Mouse (Mus musculus) limb, embryonic 11.5 days (tissue): ENCODE data around the gene Mrps5. TPM values are rescaled to one million over a fixed set of nuclear protein-coding genes. Genes with fewer than 3 reads are reported as not detected.

Experiments used
- ATAC-seq: fragments of 200-750 bp; cut with Nextera tagmentation; 2 replicates; pipeline ENCODE4 v1.8.0; 2017; ENCODE audit warnings: low read depth; ENCODE audit not compliant: insufficient number of reproducible peaks, low FRiP score, low TSS enrichment
- DNase-seq: peaks from one replicate; pipeline ENCODE4 v3.0.0-alpha.2; 2015; ENCODE audit warnings: low spot score
- H3K27ac ChIP-seq: fragments of 300-500 bp; sonication (generic); replicated peaks from 2 replicates; pipeline ENCODE4 v1.5.1; 2014; ENCODE audit warnings: low read depth, mild to moderate bottlenecking, low read length
- H3K27me3 ChIP-seq: fragments of 300-500 bp; sonication (generic); 2 replicates; pipeline ENCODE4 v1.6.1; 2014; ENCODE audit warnings: mild to moderate bottlenecking, low read length, mixed read lengths; ENCODE audit not compliant: control insufficient read depth, insufficient read depth
- H3K36me3 ChIP-seq: fragments of 300-500 bp; sonication (generic); 2 replicates; pipeline ENCODE4 v1.6.1; 2014; ENCODE audit warnings: mild to moderate bottlenecking, low read length, moderate library complexity, mixed read lengths; ENCODE audit not compliant: control insufficient read depth, insufficient read depth
- H3K4me1 ChIP-seq: fragments of 300-500 bp; sonication (generic); 2 replicates; pipeline ENCODE4 v1.6.1; 2014; ENCODE audit warnings: low read length, mixed read lengths; ENCODE audit not compliant: control insufficient read depth, insufficient read depth
- H3K4me2 ChIP-seq: fragments of 300-500 bp; sonication (generic); 2 replicates; pipeline ENCODE4 v1.6.1; 2014; ENCODE audit warnings: low read depth, mild to moderate bottlenecking, moderate library complexity; ENCODE audit not compliant: severe bottlenecking
- H3K4me3 ChIP-seq: fragments of 300-500 bp; sonication (generic); 2 replicates; pipeline ENCODE4 v1.5.1; 2014; ENCODE audit warnings: low read depth, low read length
- H3K9ac ChIP-seq: fragments of 300-500 bp; sonication (generic); 2 replicates; pipeline ENCODE4 v1.6.1; 2014; ENCODE audit warnings: mild to moderate bottlenecking, low read length
- H3K9me3 ChIP-seq: fragments of 300-500 bp; sonication (generic); 2 replicates; pipeline ENCODE4 v1.6.1; 2016; ENCODE audit warnings: low read length; ENCODE audit not compliant: control insufficient read depth
- WGBS: fragments of 180-500 bp; shearing (Covaris S2); extraction: QIAGEN DNeasy Blood & Tissue Kit; methylation state at CpG from one replicate; pipeline ENCODE4 v1.1.7; 2014; 5-methylcytosine and 5-hydroxymethylcytosine counted together
- polyA plus RNA-seq: library from polyadenylated mRNA; unstranded; fragments of >200 nt; fragmentation: Nextera tagmentation; extraction: Ambion mirVana; gene quantifications from 2 replicates; pipeline ENCODE4 v1.2.1, GENCODE M21; 2014

The Mrps5 gene
- polyA plus RNA-seq: 161 and 164 TPM in 2 replicates

GRCm38 (mm10) chr2:127586694-127587513 is at the start of gene Mrps5, which contains the start of gene Zfp661:
TSS of gene Mrps5 (plus strand) at chr2:127587222.
TSS of gene Zfp661 (minus strand) at chr2:127587094.
- H3K4me2 ChIP-seq: peak within 1 kb of the TSS; percentile 55
- H3K36me3 ChIP-seq: peaks cover 3% of the 10 kb centered on the region; the same call in 1 of the 2 replicates
- 5% methylated on average over 39 of the region's 39 CpGs for WGBS
- peak; percentile 93 for DNase-seq
- H3K27me3 ChIP-seq: no peaks in the 10 kb centered on the region
- peak; percentile 84 for ATAC-seq
- H3K4me3 ChIP-seq: peak within 1 kb of the TSS; percentile 90
- H3K9ac ChIP-seq: peak within 1 kb of the TSS; percentile 93
- H3K9me3 ChIP-seq: no peaks in the 10 kb centered on the region
- H3K27ac ChIP-seq: peak within 1 kb of the TSS; percentile 74; the same call in 1 of the 2 replicates
- H3K4me1 ChIP-seq: peaks cover 3% of the 10 kb centered on the region; the same call in 1 of the 2 replicates

- no peak overlapping the region for H3K4me3 ChIP-seq
- no peak overlapping the region for H3K4me2 ChIP-seq
- DNase-seq: no peak
- H3K27ac ChIP-seq: no peak overlapping the region
- no peaks in the 10 kb centered on the region for H3K36me3 ChIP-seq
- WGBS: 62% methylated on average over 3 of the region's 3 CpGs
- H3K4me1 ChIP-seq: no peaks in the 10 kb centered on the region
- no peak overlapping the region for H3K9ac ChIP-seq
- no peak for ATAC-seq
- no peaks in the 10 kb centered on the region for H3K9me3 ChIP-seq
- peaks cover 34% of the 10 kb centered on the region for H3K27me3 ChIP-seq
Observed at GRCm38 (mm10) chr2:127537548-127537947, 49.5 kb upstream of the Mrps5 start.

GRCm38 (mm10) chr2:127539494-127539893 is 47.5 kb upstream of the Mrps5 start:
- no peak for ATAC-seq
- peak; percentile 30 for DNase-seq
- Histone ChIP-seq H3K4me1 (no peaks in the 10 kb centered on the region), H3K36me3 (no peaks in the 10 kb centered on the region), H3K9ac (no peak overlapping the region), H3K9me3 (no peaks in the 10 kb centered on the region), H3K4me2 (no peak overlapping the region), H3K4me3 (no peak overlapping the region), H3K27ac (no peak overlapping the region), H3K27me3 (peaks cover 43% of the 10 kb centered on the region)
- WGBS: 27% methylated on average over 4 of the region's 4 CpGs

- peak; percentile 30 for DNase-seq
- no peak within 1 kb of the TSS for H3K4me2 ChIP-seq
- H3K9ac ChIP-seq: no peak within 1 kb of the TSS
- no peaks in the 10 kb centered on the region for H3K9me3 ChIP-seq
- H3K36me3 ChIP-seq: no peaks in the 10 kb centered on the region
- peaks cover 43% of the 10 kb centered on the region for H3K27me3 ChIP-seq
- no peak for ATAC-seq
- 4% methylated on average over 29 of the region's 29 CpGs for whole genome bisulfite sequencing
- no peaks in the 10 kb centered on the region for H3K4me1 ChIP-seq
- no peak within 1 kb of the TSS for H3K4me3 ChIP-seq
- H3K27ac ChIP-seq: no peak within 1 kb of the TSS
Observed at GRCm38 (mm10) chr2:127541185-127541584, 45.8 kb upstream of the Mrps5 start, which contains the start of gene Prom2. TSS of gene Prom2 (minus strand) at chr2:127541467.

- ATAC-seq (no peak), DNase-seq (no peak)
- no peak overlapping the region for H3K27ac ChIP-seq
- H3K27me3 ChIP-seq: peaks cover 43% of the 10 kb centered on the region
- no peaks in the 10 kb centered on the region for H3K4me1 ChIP-seq
- H3K36me3 ChIP-seq: no peaks in the 10 kb centered on the region
- no peak overlapping the region for H3K4me2 ChIP-seq
- WGBS: 85% methylated on average over 2 of the region's 2 CpGs
- no peaks in the 10 kb centered on the region for H3K9me3 ChIP-seq
- no peak overlapping the region for H3K9ac ChIP-seq
- no peak overlapping the region for H3K4me3 ChIP-seq
Observed at GRCm38 (mm10) chr2:127541697-127542096, 45.3 kb upstream of the Mrps5 start.

GRCm38 (mm10) chr2:127548342-127549074 is 38.5 kb upstream of the Mrps5 start:
- H3K27ac ChIP-seq: no peak overlapping the region
- no peaks in the 10 kb centered on the region for H3K4me1 ChIP-seq
- no peaks in the 10 kb centered on the region; the same call in 1 of the 2 replicates for H3K27me3 ChIP-seq
- H3K9ac ChIP-seq: no peak overlapping the region
- DNase-seq (no peak), ATAC-seq (no peak)
- H3K4me3 ChIP-seq: no peak overlapping the region
- H3K36me3 ChIP-seq: no peaks in the 10 kb centered on the region
- H3K4me2 ChIP-seq: no peak overlapping the region
- WGBS: 74% methylated on average over 5 of the region's 5 CpGs
- no peaks in the 10 kb centered on the region for H3K9me3 ChIP-seq

GRCm38 (mm10) chr2:127549711-127550110 is 37.3 kb upstream of the Mrps5 start:
- DNase-seq: no peak
- ATAC-seq: no peak
- H3K36me3 ChIP-seq: no peaks in the 10 kb centered on the region

GRCm38 (mm10) chr2:127550446-127550845 is 36.6 kb upstream of the Mrps5 start:
- H3K36me3 ChIP-seq: no peaks in the 10 kb centered on the region
- H3K9ac ChIP-seq: no peak overlapping the region
- DNase-seq (no peak), ATAC-seq (no peak)
- no peak overlapping the region for H3K4me2 ChIP-seq
- 81% methylated on average over 1 of the region's 1 CpGs for WGBS
- H3K27me3 ChIP-seq: no peaks in the 10 kb centered on the region
- H3K4me3 ChIP-seq: no peak overlapping the region
- H3K4me1 ChIP-seq: no peaks in the 10 kb centered on the region
- no peak overlapping the region for H3K27ac ChIP-seq
- no peaks in the 10 kb centered on the region for H3K9me3 ChIP-seq

More at GRCm38 (mm10) chr2:127549711-127550110, 37.3 kb upstream of the Mrps5 start:
- no peak overlapping the region for H3K9ac ChIP-seq
- H3K4me1 ChIP-seq: no peaks in the 10 kb centered on the region
- H3K4me2 ChIP-seq: no peak overlapping the region
- no peaks in the 10 kb centered on the region for H3K27me3 ChIP-seq
- no peaks in the 10 kb centered on the region for H3K9me3 ChIP-seq
- no peak overlapping the region for H3K4me3 ChIP-seq
- no peak overlapping the region for H3K27ac ChIP-seq
